Mouse (Mus musculus) testis, adult 10 weeks (tissue): ENCODE results near the gene Olfr1151. TPM values are rescaled to one million over a fixed set of nuclear protein-coding genes. Genes with fewer than 3 reads are reported as not detected.

ENCODE experiments used
- polyA plus RNA-seq: library from polyadenylated mRNA; stranded (reverse); fragments of 350-450 nt; fragmentation: Illumina TruSeq; extraction: RNeasy Lipid Tissue Mini Kit (QIAGEN cat#74804); gene quantifications from one replicate; pipeline ENCODE4 v1.2.3, GENCODE M21; 2014; ENCODE audit warnings: low read depth, low replicate concordance

Gene Olfr1151
- polyA plus RNA-seq: not detected

DNA sequence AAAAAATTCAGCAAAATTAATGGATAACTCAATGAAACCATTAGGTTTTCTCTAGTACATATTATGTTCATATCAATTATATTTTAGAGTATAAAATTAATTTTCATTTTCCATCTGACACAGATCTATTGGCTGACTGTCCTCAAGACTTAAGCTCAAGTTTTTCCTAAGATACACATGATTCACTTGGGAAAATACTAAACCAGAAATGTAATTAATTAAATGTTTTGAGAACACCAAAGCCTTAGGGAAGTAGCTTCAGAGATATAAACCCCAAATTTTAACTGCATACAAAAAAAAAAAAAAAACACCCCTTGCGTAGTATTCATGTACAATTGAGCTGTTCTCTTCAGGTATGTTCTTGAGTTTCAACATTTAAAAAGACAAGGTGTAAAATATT is at the start of gene Olfr1151:
Gene Olfr1151 (plus strand): TSS at position 301 of the 400 bp plus-strand sequence.

DNA sequence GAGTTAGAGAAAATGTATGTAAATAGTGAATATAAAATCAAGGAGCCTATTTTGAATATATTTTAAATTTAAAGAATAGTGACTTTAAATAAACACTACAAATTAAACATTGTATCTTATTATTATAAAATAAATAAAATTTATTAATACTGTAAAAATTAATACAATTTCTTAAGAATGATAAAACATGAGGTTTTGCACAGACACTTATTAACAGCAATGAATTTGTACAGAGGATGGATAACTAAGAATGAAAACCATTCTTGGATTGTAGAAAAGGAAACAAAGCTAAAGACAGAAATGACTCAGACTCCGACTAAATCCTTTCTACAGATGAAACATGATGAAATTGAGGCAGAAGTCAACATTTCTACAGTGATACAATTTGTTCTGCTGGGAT is 46.1 kb upstream of the Olfr1151 start, which contains the start of gene Olfr1145:
Gene Olfr1145 (plus strand): TSS at position 301 of the 400 bp plus-strand sequence.

DNA sequence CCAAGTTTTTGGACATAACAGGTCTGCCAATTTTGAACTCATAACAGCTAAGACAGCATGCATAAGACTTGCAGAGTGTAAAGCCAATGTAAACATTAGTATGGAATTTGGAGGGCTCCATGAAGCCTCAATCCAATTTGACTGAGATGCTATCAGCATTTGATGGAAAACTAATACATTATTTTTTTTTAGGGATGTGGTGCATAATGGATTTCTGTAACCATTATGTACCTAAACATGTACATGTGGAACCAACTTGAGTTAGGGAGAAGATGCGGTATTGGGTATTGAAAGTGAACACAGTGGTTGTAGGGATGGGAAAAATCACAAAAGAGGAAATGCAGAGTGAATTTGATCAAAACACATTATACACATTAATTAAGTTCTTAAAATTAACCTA is 25.4 kb upstream of the Olfr1151 start, which contains the start of gene Olfr1148:
Gene Olfr1148 (plus strand): TSS at position 301 of the 400 bp plus-strand sequence.

DNA sequence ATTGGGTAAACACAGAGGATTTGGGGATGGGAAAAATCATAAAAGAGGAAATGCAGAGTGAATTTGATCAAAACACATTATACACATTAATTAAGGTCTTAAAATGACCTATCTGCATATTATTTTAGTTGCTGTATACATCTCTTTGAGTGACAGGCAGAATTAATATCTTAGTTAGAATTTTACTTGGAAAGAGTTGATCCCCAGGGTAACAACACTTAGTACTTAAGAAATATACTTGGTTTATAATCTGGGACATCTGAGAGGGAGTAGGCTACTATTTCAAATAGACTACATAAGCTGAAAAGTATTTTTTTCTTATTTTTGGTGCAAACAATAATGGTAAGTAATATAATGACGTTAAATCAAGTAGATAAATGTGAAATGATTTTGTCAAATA is 12.0 kb upstream of the Olfr1151 start, which contains the start of gene Olfr1150-ps1:
Gene Olfr1150-ps1 (plus strand): TSS at position 301 of the 400 bp plus-strand sequence.

DNA sequence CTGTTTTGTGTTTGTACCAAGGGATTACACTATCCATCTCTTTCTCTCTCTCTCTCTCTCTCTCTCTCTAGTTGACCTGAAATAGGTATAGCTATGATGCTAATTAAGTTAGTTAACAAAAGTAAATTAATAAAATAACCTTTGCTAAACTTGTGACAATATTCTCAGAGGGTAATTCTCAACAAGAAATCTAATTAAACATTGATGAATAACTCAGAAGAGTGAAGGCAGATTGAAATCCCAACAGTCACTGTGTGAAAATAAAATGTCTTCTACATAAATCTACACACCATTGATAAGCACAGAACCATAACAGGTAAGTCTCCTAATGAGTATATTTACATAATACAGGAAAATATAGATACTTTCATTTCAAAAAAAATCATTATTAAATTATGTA is 10.5 kb downstream of the Olfr1151 start, which contains the start of gene Olfr1152:
Gene Olfr1152 (plus strand): TSS at position 301 of the 400 bp plus-strand sequence.

DNA sequence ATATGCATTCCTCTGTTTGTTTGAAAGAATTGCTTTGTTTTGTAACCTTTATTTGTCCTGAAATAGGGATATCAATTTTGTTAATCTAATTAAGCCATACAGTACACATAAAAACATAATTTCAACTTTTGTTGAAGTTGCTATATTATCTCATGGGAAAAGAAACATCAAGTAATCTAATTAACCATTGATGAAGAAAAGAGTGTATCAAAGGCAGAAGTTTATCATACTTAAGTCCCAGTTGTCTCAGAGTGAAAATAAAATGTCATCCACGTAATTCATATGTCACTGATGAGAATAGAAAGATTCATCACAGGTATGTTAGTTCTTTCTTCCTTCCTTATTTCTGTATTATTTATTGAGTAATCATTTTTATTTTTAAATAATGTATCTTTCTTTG is 39.0 kb downstream of the Olfr1151 start, which contains the start of gene Olfr1153:
Gene Olfr1153 (plus strand): TSS at position 301 of the 400 bp plus-strand sequence.

DNA sequence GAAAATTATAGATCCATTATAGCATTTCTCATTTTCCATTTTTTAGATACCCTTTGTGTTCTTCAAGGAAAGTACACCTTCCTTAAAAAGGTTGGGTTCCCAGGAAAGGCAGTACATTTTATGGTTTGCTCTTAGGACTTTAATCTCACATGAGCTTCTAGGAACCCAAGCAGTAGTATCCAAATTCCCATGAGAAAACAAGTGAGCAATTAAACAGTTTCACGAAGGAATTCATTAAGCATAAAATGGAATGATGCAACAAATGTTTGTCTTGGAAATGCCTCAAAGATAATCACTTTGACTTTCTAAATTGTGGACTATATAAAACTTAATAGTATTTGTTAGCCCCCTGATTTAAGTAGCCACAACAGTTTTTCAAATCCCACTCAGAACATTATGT is 49.4 kb downstream of the Olfr1151 start, which contains the start of gene Olfr1154:
Gene Olfr1154 (minus strand): TSS at position 101 of the 400 bp plus-strand sequence.

Other genes with a start within 250 kb of the Olfr1151 start
- not detected for gene Olfr1130, start 249.7 kb upstream of the Olfr1151 start, polyA plus RNA-seq
- not detected for gene Olfr1131, start 228.8 kb upstream of the Olfr1151 start, polyA plus RNA-seq
- gene Olfr1132, start 218.3 kb upstream of the Olfr1151 start, polyA plus RNA-seq: not detected
- not detected for gene Olfr1133, start 208.5 kb upstream of the Olfr1151 start, polyA plus RNA-seq
- not detected for gene Olfr1134, start 197.4 kb upstream of the Olfr1151 start, polyA plus RNA-seq
- gene Olfr1135, start 182.2 kb upstream of the Olfr1151 start, polyA plus RNA-seq: not detected
- gene Olfr1136, start 161.9 kb upstream of the Olfr1151 start, polyA plus RNA-seq: not detected
- not detected for gene Olfr1137, start 142.7 kb upstream of the Olfr1151 start, polyA plus RNA-seq
- not detected for gene Olfr1138, start 115.9 kb upstream of the Olfr1151 start, polyA plus RNA-seq
- not detected for gene Olfr1140, start 112.1 kb upstream of the Olfr1151 start, polyA plus RNA-seq
- not detected for gene Olfr1141, start 101.9 kb upstream of the Olfr1151 start, polyA plus RNA-seq
- gene Olfr152, start 76.4 kb upstream of the Olfr1151 start, polyA plus RNA-seq: not detected
- gene Olfr1143, start 55.3 kb upstream of the Olfr1151 start, polyA plus RNA-seq: not detected
- not detected for gene Olfr1145, start 46.0 kb upstream of the Olfr1151 start, polyA plus RNA-seq
- not detected for gene Olfr1148, start 25.3 kb upstream of the Olfr1151 start, polyA plus RNA-seq
- not detected for gene Olfr1150-ps1, start 11.9 kb upstream of the Olfr1151 start, polyA plus RNA-seq
- gene Olfr1152, start 10.6 kb downstream of the Olfr1151 start, polyA plus RNA-seq: 0.06 TPM
- gene Olfr1153, start 39.1 kb downstream of the Olfr1151 start, polyA plus RNA-seq: 0.15 TPM
- gene Olfr1154, start 49.3 kb downstream of the Olfr1151 start, polyA plus RNA-seq: not detected
- gene Olfr1155, start 89.3 kb downstream of the Olfr1151 start, polyA plus RNA-seq: not detected
- not detected for gene Olfr1156, start 97.2 kb downstream of the Olfr1151 start, polyA plus RNA-seq
- gene Olfr1157, start 112.4 kb downstream of the Olfr1151 start, polyA plus RNA-seq: not detected
- not detected for gene Olfr74, start 118.8 kb downstream of the Olfr1151 start, polyA plus RNA-seq
- not detected for gene Olfr1158, start 134.3 kb downstream of the Olfr1151 start, polyA plus RNA-seq
- gene Olfr1160, start 152.4 kb downstream of the Olfr1151 start, polyA plus RNA-seq: not detected
- not detected for gene Olfr1161, start 166.9 kb downstream of the Olfr1151 start, polyA plus RNA-seq
- not detected for gene Olfr73, start 181.8 kb downstream of the Olfr1151 start, polyA plus RNA-seq
- gene Olfr1162, start 195.3 kb downstream of the Olfr1151 start, polyA plus RNA-seq: not detected
- gene Olfr1163, start 216.0 kb downstream of the Olfr1151 start, polyA plus RNA-seq: not detected
- gene Olfr1164, start 238.1 kb downstream of the Olfr1151 start, polyA plus RNA-seq: not detected